Mouse (Mus musculus): ENCODE data around the gene Olfr1040.
"Not testable (repeated sequence)": the region's sequence is repeated elsewhere in the genome, so short reads cannot be mapped to it uniquely, and the experiment has no call there.

Olfr1040 gene

DNA sequence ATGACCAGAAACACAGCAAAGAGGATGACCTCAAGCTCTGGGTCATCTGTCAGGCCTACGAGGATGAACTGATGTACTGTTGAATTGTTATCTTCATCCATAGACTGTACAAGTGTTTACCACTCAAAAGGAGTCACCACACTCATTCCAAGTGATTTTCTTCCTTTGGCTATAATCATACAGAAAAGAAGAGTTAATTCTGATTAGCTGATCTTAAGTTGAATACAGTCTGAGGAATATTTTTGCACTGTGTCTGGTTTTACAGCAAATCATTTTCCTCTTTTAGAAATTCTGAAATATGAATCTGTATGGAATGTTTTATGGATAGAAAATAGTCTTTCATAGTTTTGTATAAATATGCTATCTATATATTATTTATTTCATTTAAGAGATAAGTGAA lies at the start of gene Olfr1040:
Gene Olfr1040 (minus strand): TSS at position 101 of the 400 bp plus-strand sequence.
- no peak for DNase-seq

DNA sequence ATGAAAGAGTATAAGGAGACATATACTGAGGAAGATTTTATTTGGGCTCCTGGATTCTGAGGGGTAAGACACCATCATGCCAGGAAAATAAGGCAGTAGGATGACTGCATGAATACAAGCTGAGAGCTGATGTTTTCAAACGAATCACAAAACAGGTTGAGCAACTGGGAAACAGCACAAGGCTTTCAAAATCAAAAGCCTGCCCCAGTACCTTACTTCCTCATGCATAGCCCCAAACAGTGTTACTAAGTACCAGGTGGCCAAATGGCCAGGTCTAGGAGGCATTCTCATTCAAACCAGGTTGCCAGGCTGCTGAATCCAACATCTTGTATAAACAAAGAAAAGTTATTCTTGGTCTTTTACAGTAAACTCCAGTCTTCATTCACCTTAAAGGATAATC lies 49.3 kb upstream of the Olfr1040 start:
- DNase-seq, result no peak

DNA sequence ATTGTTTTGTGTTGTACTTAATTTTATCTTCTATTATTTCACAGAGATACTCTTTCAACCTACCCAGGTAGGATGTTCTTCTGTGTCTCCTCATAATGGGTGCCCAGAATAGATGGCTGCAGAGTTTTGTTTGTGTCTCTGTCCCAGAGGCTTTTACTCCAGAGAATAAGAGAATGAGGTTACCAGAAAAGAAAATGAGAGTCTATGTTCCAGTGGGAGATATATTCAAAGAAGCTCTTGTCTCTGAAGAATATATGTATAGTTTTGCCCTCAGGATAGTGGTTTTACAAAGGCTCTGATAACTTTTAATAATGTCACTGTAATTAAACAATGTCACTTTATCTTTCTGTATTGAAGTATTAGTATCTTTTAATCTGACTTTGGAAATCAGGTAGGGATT lies 39.1 kb upstream of the Olfr1040 start, which contains the start of gene Olfr52:
Gene Olfr52 (minus strand): TSS at position 101 of the 400 bp plus-strand sequence.
- DNase-seq, result no peak

DNA sequence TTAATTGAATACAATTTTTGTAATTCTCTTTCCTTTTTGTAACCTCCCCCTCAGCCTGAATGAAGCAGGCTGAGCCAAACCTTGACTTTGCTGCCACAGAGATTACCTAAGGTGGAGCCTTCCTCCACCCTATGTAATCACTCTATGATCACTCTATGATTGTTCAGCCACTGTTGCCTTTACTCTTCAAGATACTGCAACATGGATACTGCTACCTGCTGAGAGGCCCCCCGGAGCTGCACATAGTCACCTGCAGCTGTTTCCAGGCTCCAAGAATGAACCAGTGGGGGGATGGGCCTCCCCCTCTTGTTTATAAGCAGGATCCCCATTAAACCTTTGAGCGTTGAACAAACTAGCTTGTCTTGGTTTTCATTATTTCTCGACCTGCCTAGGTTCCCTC lies 33.4 kb upstream of the Olfr1040 start:
- no peak for DNase-seq

DNA sequence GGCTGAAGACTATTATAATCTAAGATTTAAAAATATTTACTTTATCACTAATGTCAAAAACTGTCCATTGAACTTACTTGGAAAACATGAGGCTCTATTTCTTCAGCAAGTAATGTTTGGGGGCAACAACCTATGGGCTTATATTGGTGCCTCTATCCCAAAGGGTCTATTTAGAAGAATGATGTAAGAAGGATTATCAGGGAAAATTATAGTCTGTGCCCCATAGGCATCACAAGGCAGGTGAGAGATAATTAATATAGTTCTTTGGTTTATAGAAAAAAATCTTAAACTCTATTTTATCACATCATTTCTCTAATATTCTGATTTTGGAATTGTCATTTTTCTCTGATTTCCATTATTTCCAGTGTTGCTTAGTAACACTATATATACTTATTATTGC lies 31.2 kb upstream of the Olfr1040 start, which contains the start of gene Olfr1044:
Gene Olfr1044 (minus strand): TSS at position 101 of the 400 bp plus-strand sequence.
- no peak for DNase-seq

DNA sequence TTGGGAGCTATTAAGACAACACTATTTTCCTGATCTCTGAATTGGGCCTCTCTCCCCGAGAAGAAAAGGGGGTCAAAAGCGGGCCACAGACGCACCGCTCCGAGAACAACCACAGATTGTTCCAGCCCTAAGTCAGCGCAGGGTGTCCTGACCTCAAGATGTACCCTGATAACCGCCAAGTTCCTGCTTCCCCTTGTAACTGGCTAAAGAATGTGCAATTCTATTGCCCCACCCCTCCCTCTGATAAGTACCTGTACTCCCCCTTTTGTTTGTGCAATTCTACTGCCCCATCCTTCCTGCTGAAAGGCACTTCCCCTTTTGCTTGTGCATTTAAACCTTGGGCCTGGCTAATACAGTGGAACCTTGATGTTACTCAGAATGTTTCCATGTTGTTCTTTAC lies 28.9 kb upstream of the Olfr1040 start:
- DNase-seq, result not testable (repeated sequence)

DNA sequence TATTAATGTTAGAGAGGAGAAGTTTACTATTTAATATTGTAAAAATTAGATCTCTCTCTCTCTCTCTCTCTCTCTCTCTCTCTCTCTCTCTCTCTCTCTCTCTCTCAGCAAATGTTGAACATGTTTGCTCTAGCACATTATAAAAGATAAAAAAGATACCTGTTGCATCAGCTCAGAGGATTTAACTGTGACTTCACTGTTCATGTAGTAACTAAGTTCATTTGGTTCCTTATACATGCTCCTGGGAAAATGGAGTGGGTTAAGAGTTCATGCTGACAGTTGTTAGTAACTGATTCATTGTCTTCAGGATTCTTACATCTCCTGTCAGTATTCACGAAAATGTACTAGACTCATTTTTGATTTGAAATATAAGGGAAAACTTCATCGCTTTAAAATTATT lies 20.9 kb upstream of the Olfr1040 start, which contains the start of gene Olfr1043:
Gene Olfr1043 (minus strand): TSS at position 101 of the 400 bp plus-strand sequence.
- DNase-seq, result no peak

DNA sequence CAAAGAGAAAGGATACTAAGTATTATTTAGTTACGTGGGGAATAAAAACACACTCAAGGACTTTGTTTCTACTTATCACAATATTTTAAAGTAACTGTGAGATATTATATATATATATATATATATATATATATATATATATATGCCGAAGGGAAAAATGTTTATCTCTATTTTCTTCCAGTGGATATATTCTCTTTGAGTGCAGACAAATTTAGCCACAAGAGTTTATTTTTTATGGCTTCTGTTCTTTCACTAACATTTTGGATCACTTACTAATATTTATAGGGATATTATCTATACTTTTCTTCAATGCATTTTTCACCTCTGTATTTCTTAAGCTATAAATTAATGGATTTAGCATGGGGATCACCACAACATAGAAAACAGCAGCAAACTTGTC lies 15.2 kb upstream of the Olfr1040 start, which contains the start of gene Olfr1042:
Gene Olfr1042 (minus strand): TSS at position 101 of the 400 bp plus-strand sequence.
- no peak for DNase-seq

DNA sequence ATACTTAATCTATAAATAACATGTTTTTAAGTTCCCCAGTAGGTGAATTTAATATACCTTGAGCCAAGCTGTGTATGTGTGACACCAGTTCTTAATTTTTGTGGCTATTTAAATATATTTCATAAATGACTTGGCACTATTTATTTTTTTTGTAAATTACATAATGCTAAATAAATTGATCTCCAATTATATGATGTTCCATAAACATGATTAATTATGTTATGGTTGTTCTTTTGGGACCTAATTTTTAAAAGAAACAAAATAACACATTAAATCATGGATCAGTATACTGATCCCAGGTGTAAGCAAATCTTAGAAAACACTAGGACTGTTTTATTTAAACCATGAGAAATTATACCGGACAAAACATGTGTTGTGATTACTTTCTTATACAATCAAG lies 10.7 kb downstream of the Olfr1040 start, which contains the start of gene Olfr1039:
Gene Olfr1039 (minus strand): TSS at position 101 of the 400 bp plus-strand sequence.
- DNase-seq, result no peak
